Mouse (Mus musculus) adrenal gland, adult (tissue): ENCODE measurements at regions not wholly inside any gene's neighbourhood (a gene's known extent, or its start where the extent isn't known, plus 50 kb on each side); places are given as distances from the start of the nearest gene placed in this dataset.

Experiments
- DNase-seq, 2 experiments: peaks; one replicate each; pipeline ENCODE4 v3.0.0; 2022 to 2023; ENCODE audit warnings: low spot score in 1 of 2; ENCODE audit not compliant: inconsistent age in 2 of 2

- peak; percentile 8 to 50 for DNase-seq
These were observed 883.8 kb downstream of the Gbe1 start for GRCm38 (mm10) chr16:71197523-71197922.

GRCm38 (mm10) chr16:71208806-71209205, 895.1 kb downstream of the Gbe1 start:
- peak in 1 of 2 experiments; percentile 26 for DNase-seq

GRCm38 (mm10) chr16:71224469-71224868, 910.7 kb downstream of the Gbe1 start:
- no peak for DNase-seq

GRCm38 (mm10) chr16:71230104-71230653, 916.4 kb downstream of the Gbe1 start:
- DNase-seq: no peak

- no peak for DNase-seq
These were observed 929.3 kb downstream of the Gbe1 start for GRCm38 (mm10) chr16:71243065-71243464.

GRCm38 (mm10) chr16:71243480-71243879, 929.7 kb downstream of the Gbe1 start:
- no peak for DNase-seq

- peak; percentile 36 to 84 for DNase-seq
These were observed 933.9 kb downstream of the Gbe1 start for GRCm38 (mm10) chr16:71247516-71248139.

GRCm38 (mm10) chr16:71255740-71256139, 942.0 kb downstream of the Gbe1 start:
- no peak for DNase-seq

- no peak for DNase-seq
These were observed 942.4 kb downstream of the Gbe1 start for GRCm38 (mm10) chr16:71256175-71256574.

- no peak for DNase-seq
These were observed 953.4 kb downstream of the Gbe1 start for GRCm38 (mm10) chr16:71267191-71267590.
